Mouse (Mus musculus): ENCODE measurements around the gene Ccl28.

DNA sequence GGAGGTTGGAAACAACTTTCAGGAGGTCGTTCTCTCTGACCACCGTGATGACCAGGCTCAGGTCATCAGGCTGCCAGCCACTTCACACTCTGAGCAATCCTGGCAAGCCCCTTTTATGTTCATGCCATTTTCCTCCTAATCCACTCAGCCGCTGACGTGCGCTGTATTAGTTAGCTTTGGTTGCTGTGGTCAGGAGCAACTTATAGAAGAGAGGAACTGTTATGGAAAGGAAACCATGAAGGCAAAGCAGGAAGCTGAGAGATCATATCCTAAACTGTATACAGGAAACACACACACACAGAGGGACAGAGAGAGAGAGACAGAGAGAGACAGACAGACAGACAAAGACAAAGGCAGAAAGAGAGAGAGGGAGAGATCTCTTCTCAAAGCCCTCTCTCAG is 15.7 kb downstream of the Ccl28 start:
- TF ChIP-seq CTCF (IDR thresholded peaks at IDR 0.05; ENCODE audit: low read depth) (no peak), EP300 (IDR thresholded peaks at IDR 0.05; ENCODE audit: low read depth) (no peak)

All from liver, postnatal 0 days (tissue).